Mouse (Mus musculus): ENCODE data around the gene Amigo2.

GRCm38 (mm10) chr15:97212501-97213477 lies 34.3 kb downstream of the Amigo2 start:
- TF ChIP-seq CTCF (IDR thresholded peaks at IDR 0.05; ENCODE audit: borderline replicate concordance, control insufficient read depth, extremely low read depth, insufficient read depth, low read length, poor library complexity), result no peak
- TF ChIP-seq POLR2A (IDR thresholded peaks at IDR 0.05; ENCODE audit: control insufficient read depth, extremely low read depth, insufficient read depth, low read length, poor library complexity), result no peak

Measured in thymus, adult 2 months (tissue).